Mouse (Mus musculus) embryonic facial prominence, embryonic 15.5 days (tissue): ENCODE data around the gene Trpm8. TPM values are rescaled to one million over a fixed set of nuclear protein-coding genes. Genes with fewer than 3 reads are reported as not detected.
A peak's percentile ranks its signal among the peaks of the same experiment; 100 is the strongest.

ENCODE experiments used
- ATAC-seq: fragments of 200-750 bp; cut with Nextera tagmentation; 2 replicates; pipeline ENCODE4 v1.8.0; 2017; ENCODE audit warnings: low read depth, moderate TSS enrichment; ENCODE audit not compliant: insufficient number of reproducible peaks, low FRiP score, low TSS enrichment
- H3K27ac ChIP-seq: fragments of 300-500 bp; sonication (generic); replicated peaks from 2 replicates; pipeline ENCODE4 v1.5.1; 2015; ENCODE audit warnings: mild to moderate bottlenecking, inconsistent platforms
- H3K27me3 ChIP-seq: fragments of 300-500 bp; sonication (generic); 2 replicates; pipeline ENCODE4 v1.6.1; 2015; ENCODE audit warnings: inconsistent platforms
- H3K36me3 ChIP-seq: fragments of 300-500 bp; sonication (generic); 2 replicates; pipeline ENCODE4 v1.6.1; 2015; ENCODE audit warnings: mild to moderate bottlenecking, inconsistent platforms
- H3K4me1 ChIP-seq: fragments of 300-500 bp; sonication (generic); 2 replicates; pipeline ENCODE4 v1.6.1; 2015; ENCODE audit warnings: inconsistent platforms
- H3K4me2 ChIP-seq: fragments of 300-500 bp; sonication (generic); replicated peaks from 2 replicates; pipeline ENCODE4 v1.6.1; 2015; ENCODE audit warnings: mild to moderate bottlenecking, inconsistent platforms
- H3K4me3 ChIP-seq: fragments of 300-500 bp; sonication (generic); replicated peaks from 2 replicates; pipeline ENCODE4 v1.5.1; 2015; ENCODE audit warnings: mild to moderate bottlenecking, inconsistent platforms
- H3K9ac ChIP-seq: fragments of 300-500 bp; sonication (generic); 2 replicates; pipeline ENCODE4 v1.6.1; 2015; ENCODE audit warnings: inconsistent platforms
- H3K9me3 ChIP-seq: fragments of 300-500 bp; sonication (generic); replicated peaks from 2 replicates; pipeline ENCODE4 v1.6.1; 2016; ENCODE audit warnings: inconsistent platforms
- WGBS: fragments of 180-500 bp; shearing (Covaris S2); methylation state at CpG from one replicate; pipeline ENCODE4 v1.1.7; 2015; 5-methylcytosine and 5-hydroxymethylcytosine counted together
- polyA plus RNA-seq: library from polyadenylated mRNA; unstranded; fragments of >200 nt; fragmentation: Nextera tagmentation; extraction: Ambion mirVana; gene quantifications from 2 replicates; pipeline ENCODE4 v1.2.1, GENCODE M21; 2015

Trpm8 gene
- polyA plus RNA-seq, 1 experiment from 2014 or later: 0.05 TPM

DNA sequence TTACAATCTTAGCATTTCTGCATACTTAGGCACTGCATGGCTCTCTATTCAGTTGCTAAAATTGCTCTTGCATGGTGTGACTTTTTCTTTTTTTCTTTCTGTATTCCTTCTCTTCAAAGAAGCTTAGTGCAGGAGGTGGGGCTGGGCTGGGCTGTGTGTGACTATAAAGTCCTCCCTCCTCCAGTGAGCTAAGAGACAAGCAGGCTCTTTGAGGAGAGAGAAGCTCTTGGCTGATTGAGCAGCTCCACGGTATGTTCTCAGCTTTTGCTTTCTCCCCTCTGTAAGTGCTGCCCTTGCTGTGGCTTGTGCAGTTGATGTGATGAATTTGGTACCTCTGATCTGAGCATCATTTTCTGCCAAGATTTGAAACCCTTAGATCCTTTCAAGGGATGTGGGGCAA is 29.1 kb downstream of the Trpm8 start:
- H3K9me3 ChIP-seq: peaks cover 57% of the 10 kb centered on the region
- WGBS: 62% methylated on average over 1 of the region's 1 CpGs

DNA sequence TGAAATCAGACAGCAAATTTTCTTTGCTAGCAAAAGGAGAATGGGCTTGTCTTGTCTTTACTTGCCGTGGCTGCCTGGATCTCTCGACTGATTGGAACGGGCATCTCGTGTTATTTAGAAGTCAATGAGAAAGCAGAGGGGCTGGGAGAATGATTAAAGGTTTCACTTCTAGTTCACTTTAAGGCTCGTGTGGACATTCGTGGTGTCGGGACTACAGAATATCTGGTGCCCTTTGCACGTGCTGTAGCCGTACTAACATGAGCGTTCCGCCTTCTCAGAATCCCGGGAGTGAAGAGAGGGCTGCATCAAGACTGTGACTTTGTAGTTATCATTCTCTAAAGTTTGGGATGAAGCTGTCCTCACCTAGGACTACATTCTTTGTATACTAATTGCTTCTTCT is 29.7 kb downstream of the Trpm8 start:
- WGBS: 63% methylated on average over 12 of the region's 12 CpGs
- Histone ChIP-seq H3K4me1 (no peaks in the 10 kb centered on the region), H3K4me3 (no peak overlapping the region), H3K4me2 (no peak overlapping the region), H3K27me3 (no peaks in the 10 kb centered on the region), H3K9me3 (peaks cover 51% of the 10 kb centered on the region), H3K36me3 (no peaks in the 10 kb centered on the region), H3K27ac (no peak overlapping the region), H3K9ac (no peak overlapping the region)
- no peak for ATAC-seq

More for the DNA sequence above, 29.1 kb downstream of the Trpm8 start:
- Histone ChIP-seq H3K4me3 (no peak overlapping the region), H3K36me3 (no peaks in the 10 kb centered on the region), H3K4me2 (no peak overlapping the region), H3K27ac (no peak overlapping the region), H3K27me3 (no peaks in the 10 kb centered on the region), H3K4me1 (no peaks in the 10 kb centered on the region), H3K9ac (no peak overlapping the region)
- ATAC-seq: no peak

DNA sequence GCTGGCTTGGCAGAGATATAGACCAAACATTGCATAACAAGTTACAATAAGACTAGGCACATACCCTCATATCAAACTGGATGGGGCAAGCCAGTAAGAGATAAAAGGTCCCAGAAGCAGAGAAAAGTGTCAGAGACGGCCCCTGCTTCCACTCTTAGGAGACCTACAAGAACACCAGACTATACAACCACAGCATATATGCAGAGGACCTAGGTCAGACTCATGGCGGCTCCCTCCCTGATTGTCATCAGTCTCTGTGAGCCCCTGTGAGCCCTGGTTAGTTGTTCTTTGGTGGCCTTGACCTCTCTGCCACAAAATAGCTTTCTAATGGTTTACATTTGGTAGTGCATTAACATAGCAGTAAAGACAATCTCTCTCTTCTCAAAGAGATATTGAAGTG is 31.6 kb downstream of the Trpm8 start:
- no peak overlapping the region for H3K27ac ChIP-seq
- no peak overlapping the region for H3K4me3 ChIP-seq
- H3K27me3 ChIP-seq: no peaks in the 10 kb centered on the region
- H3K9me3 ChIP-seq: peaks cover 37% of the 10 kb centered on the region
- no peaks in the 10 kb centered on the region for H3K36me3 ChIP-seq
- H3K9ac ChIP-seq: no peak overlapping the region
- no peaks in the 10 kb centered on the region for H3K4me1 ChIP-seq
- ATAC-seq: no peak
- H3K4me2 ChIP-seq: no peak overlapping the region
- 51% methylated on average over 2 of the region's 2 CpGs for WGBS

DNA sequence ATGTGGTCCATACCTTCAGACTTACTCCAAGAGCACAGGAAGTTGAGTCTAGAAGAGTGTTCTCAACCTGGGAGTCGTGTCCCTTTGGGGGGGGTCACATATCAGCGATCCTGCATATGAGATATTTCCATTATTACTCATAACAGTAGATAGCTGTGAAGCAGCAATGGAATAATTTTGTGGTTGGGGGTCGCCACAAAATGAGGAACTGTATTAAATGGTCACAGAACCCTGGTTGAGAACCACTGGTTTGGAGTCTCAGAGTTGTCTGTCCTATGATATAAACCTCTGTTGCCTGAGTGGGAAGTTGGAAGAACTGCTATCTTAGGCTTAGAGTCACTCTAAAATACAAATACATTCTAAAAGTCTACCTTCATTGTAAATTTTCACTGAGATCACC is 32.4 kb downstream of the Trpm8 start:
- no peaks in the 10 kb centered on the region for H3K27me3 ChIP-seq
- peaks cover 30% of the 10 kb centered on the region for H3K9me3 ChIP-seq
- H3K27ac ChIP-seq: no peak overlapping the region
- no peak overlapping the region for H3K4me3 ChIP-seq
- WGBS: 47% methylated on average over 3 of the region's 3 CpGs
- no peaks in the 10 kb centered on the region for H3K4me1 ChIP-seq
- no peak overlapping the region for H3K4me2 ChIP-seq
- H3K36me3 ChIP-seq: no peaks in the 10 kb centered on the region
- no peak overlapping the region for H3K9ac ChIP-seq
- ATAC-seq: peak; percentile 12; the same call in 1 of the 2 replicates

DNA sequence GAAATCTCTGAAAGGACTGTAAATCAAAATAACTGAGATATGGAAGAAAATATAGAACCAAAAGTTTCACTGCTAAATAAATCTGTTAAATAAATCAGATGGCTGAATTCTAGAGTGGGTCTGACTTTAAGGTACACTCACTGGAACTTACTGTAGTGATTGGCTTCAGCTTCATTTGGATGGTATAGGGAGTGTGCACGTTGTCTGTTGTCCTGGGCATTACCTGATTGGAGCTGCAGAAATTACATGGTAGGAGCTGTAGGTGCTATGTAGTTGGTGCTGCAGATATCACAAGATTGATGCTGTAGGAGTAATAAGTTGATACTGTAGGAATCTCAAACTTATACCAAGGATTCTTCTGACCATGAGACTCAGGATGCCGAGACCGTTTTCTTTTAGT is 32.9 kb downstream of the Trpm8 start:
- peaks cover 30% of the 10 kb centered on the region for H3K9me3 ChIP-seq
- no peaks in the 10 kb centered on the region for H3K27me3 ChIP-seq
- H3K9ac ChIP-seq: no peak overlapping the region
- no peak overlapping the region for H3K4me3 ChIP-seq
- no peak overlapping the region for H3K4me2 ChIP-seq
- H3K36me3 ChIP-seq: no peaks in the 10 kb centered on the region
- no peak overlapping the region for H3K27ac ChIP-seq
- ATAC-seq: no peak
- WGBS: 67% methylated on average over 3 of the region's 3 CpGs
- H3K4me1 ChIP-seq: no peaks in the 10 kb centered on the region

GRCm38 (mm10) chr1:88317279-88317678 is 39.8 kb downstream of the Trpm8 start:
- Histone ChIP-seq H3K27ac (no peak overlapping the region), H3K4me1 (no peaks in the 10 kb centered on the region), H3K27me3 (no peaks in the 10 kb centered on the region), H3K36me3 (no peaks in the 10 kb centered on the region), H3K9ac (no peak overlapping the region), H3K4me2 (no peak overlapping the region), H3K9me3 (no peaks in the 10 kb centered on the region), H3K4me3 (no peak overlapping the region)
- 70% methylated on average over 1 of the region's 1 CpGs for WGBS
- ATAC-seq: no peak

DNA sequence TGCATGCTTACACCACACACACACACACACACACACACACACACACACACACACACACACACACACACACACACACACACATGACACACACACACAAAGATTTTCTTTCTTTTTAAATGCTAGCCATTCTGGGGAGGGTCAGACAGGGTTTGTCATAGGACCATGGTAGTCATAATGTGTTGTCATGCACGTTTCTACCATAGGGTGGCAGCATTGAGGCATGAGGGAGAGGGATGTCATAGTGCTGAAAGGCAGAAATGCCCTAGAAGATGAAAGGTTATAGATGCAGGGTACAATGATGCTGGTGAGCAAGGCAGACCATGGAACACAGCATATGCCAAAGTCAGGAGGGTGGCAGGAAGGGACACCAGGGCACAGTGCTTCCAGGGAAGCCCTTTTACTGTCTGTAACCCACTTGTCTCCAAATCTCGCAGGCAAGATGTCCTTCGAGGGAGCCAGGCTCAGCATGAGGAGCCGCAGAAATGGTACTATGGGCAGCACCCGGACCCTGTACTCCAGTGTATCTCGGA is 41.1 kb downstream of the Trpm8 start:
- no peaks in the 10 kb centered on the region for H3K4me1 ChIP-seq
- H3K27ac ChIP-seq: no peak overlapping the region
- no peak overlapping the region for H3K9ac ChIP-seq
- H3K36me3 ChIP-seq: no peaks in the 10 kb centered on the region
- no peak for ATAC-seq
- H3K4me2 ChIP-seq: no peak overlapping the region
- 73% methylated on average over 6 of the region's 6 CpGs for WGBS
- no peak overlapping the region for H3K4me3 ChIP-seq
- no peaks in the 10 kb centered on the region for H3K27me3 ChIP-seq
- H3K9me3 ChIP-seq: no peaks in the 10 kb centered on the region

GRCm38 (mm10) chr1:88320821-88321395 is 43.4 kb downstream of the Trpm8 start:
- 68% methylated on average over 7 of the region's 7 CpGs for WGBS
- Histone ChIP-seq H3K9ac (no peak overlapping the region), H3K9me3 (no peaks in the 10 kb centered on the region), H3K4me2 (no peak overlapping the region), H3K4me1 (no peaks in the 10 kb centered on the region), H3K27ac (no peak overlapping the region), H3K36me3 (no peaks in the 10 kb centered on the region), H3K4me3 (no peak overlapping the region), H3K27me3 (no peaks in the 10 kb centered on the region)
- no peak for ATAC-seq

- Histone ChIP-seq H3K4me2 (no peak overlapping the region), H3K36me3 (no peaks in the 10 kb centered on the region), H3K4me1 (no peaks in the 10 kb centered on the region), H3K27me3 (no peaks in the 10 kb centered on the region), H3K9me3 (no peaks in the 10 kb centered on the region), H3K9ac (no peak overlapping the region), H3K27ac (no peak overlapping the region), H3K4me3 (no peak overlapping the region)
- no peak for ATAC-seq
Measured at GRCm38 (mm10) chr1:88322146-88322545, 44.7 kb downstream of the Trpm8 start.

GRCm38 (mm10) chr1:88323101-88323500 is 45.6 kb downstream of the Trpm8 start:
- H3K27ac ChIP-seq: no peak overlapping the region
- no peak overlapping the region for H3K9ac ChIP-seq
- no peak for ATAC-seq
- no peaks in the 10 kb centered on the region for H3K9me3 ChIP-seq
- WGBS: 73% methylated on average over 3 of the region's 3 CpGs
- H3K4me1 ChIP-seq: no peaks in the 10 kb centered on the region
- H3K4me3 ChIP-seq: no peak overlapping the region
- no peaks in the 10 kb centered on the region for H3K27me3 ChIP-seq
- no peak overlapping the region for H3K4me2 ChIP-seq
- H3K36me3 ChIP-seq: no peaks in the 10 kb centered on the region

GRCm38 (mm10) chr1:88339481-88339880 is 62.0 kb downstream of the Trpm8 start:
- no peak for ATAC-seq
- no peak overlapping the region for H3K27ac ChIP-seq
- 76% methylated on average over 9 of the region's 9 CpGs for WGBS
- H3K27me3 ChIP-seq: no peaks in the 10 kb centered on the region
- no peaks in the 10 kb centered on the region for H3K4me1 ChIP-seq
- no peak overlapping the region for H3K4me2 ChIP-seq
- no peaks in the 10 kb centered on the region for H3K9me3 ChIP-seq
- no peak overlapping the region for H3K4me3 ChIP-seq
- no peak overlapping the region for H3K9ac ChIP-seq
- no peaks in the 10 kb centered on the region for H3K36me3 ChIP-seq

GRCm38 (mm10) chr1:88342615-88343014 is 65.2 kb downstream of the Trpm8 start:
- no peak for ATAC-seq
- H3K36me3 ChIP-seq: no peaks in the 10 kb centered on the region
- WGBS: 77% methylated on average over 3 of the region's 3 CpGs
- no peaks in the 10 kb centered on the region for H3K9me3 ChIP-seq
- no peak overlapping the region for H3K4me3 ChIP-seq
- H3K27me3 ChIP-seq: no peaks in the 10 kb centered on the region
- no peaks in the 10 kb centered on the region for H3K4me1 ChIP-seq
- no peak overlapping the region for H3K4me2 ChIP-seq
- H3K9ac ChIP-seq: no peak overlapping the region
- H3K27ac ChIP-seq: no peak overlapping the region
